Mouse (Mus musculus) heart, embryonic 15.5 days (tissue): ENCODE measurements at regions not wholly inside any gene's neighbourhood (a gene's known extent, or its start where the extent isn't known, plus 50 kb on each side); places are given as distances from the start of the nearest gene placed in this dataset.

Experiments used
- ATAC-seq: fragments of 200-750 bp; cut with Nextera tagmentation; replicated peaks from 2 replicates; pipeline ENCODE4 v1.8.0; 2017; ENCODE audit warnings: low read depth, moderate TSS enrichment; ENCODE audit not compliant: insufficient number of reproducible peaks, insufficient read depth, low FRiP score
- H3K27ac ChIP-seq: fragments of 300-500 bp; sonication (generic); 2 replicates; pipeline ENCODE4 v1.5.1; 2015; ENCODE audit warnings: mild to moderate bottlenecking, inconsistent platforms
- H3K27me3 ChIP-seq: fragments of 300-500 bp; sonication (generic); 2 replicates; pipeline ENCODE4 v1.6.1; 2015; ENCODE audit warnings: inconsistent platforms
- H3K36me3 ChIP-seq: fragments of 300-500 bp; sonication (generic); 2 replicates; pipeline ENCODE4 v1.6.1; 2015; ENCODE audit warnings: mild to moderate bottlenecking, inconsistent platforms
- H3K4me1 ChIP-seq: fragments of 300-500 bp; sonication (generic); replicated peaks from 2 replicates; pipeline ENCODE4 v1.6.1; 2015; ENCODE audit warnings: inconsistent platforms
- H3K4me2 ChIP-seq: fragments of 300-500 bp; sonication (generic); 2 replicates; pipeline ENCODE4 v1.6.1; 2015; ENCODE audit warnings: inconsistent platforms, mild to moderate bottlenecking, moderate library complexity
- H3K4me3 ChIP-seq: fragments of 300-500 bp; sonication (generic); 2 replicates; pipeline ENCODE4 v1.5.1; 2015; ENCODE audit warnings: mild to moderate bottlenecking, inconsistent platforms
- H3K9ac ChIP-seq: fragments of 300-500 bp; sonication (generic); 2 replicates; pipeline ENCODE4 v1.6.1; 2015; ENCODE audit warnings: mild to moderate bottlenecking, inconsistent platforms
- H3K9me3 ChIP-seq: fragments of 300-500 bp; sonication (generic); replicated peaks from 2 replicates; pipeline ENCODE4 v1.6.1; 2016; ENCODE audit warnings: inconsistent platforms
- WGBS: fragments of 180-500 bp; shearing (Covaris S2); methylation state at CpG from one replicate; pipeline ENCODE4 v1.1.7; 2015; ENCODE audit warnings: mixed read lengths; 5-methylcytosine and 5-hydroxymethylcytosine counted together

GRCm38 (mm10) chr16:24159336-24159735 lies 170.7 kb upstream of the Bcl6 start:
- Histone ChIP-seq H3K36me3 (no peaks in the 10 kb centered on the region), H3K4me2 (no peak overlapping the region), H3K9ac (no peak overlapping the region), H3K4me1 (no peaks in the 10 kb centered on the region), H3K9me3 (no peaks in the 10 kb centered on the region), H3K4me3 (no peak overlapping the region), H3K27me3 (no peaks in the 10 kb centered on the region), H3K27ac (no peak overlapping the region)
- 47% methylated on average over 2 of the region's 2 CpGs for WGBS
- no peak for ATAC-seq

- Histone ChIP-seq H3K9ac (no peak overlapping the region), H3K36me3 (no peaks in the 10 kb centered on the region), H3K9me3 (no peaks in the 10 kb centered on the region), H3K4me3 (no peak overlapping the region), H3K4me2 (no peak overlapping the region), H3K4me1 (no peaks in the 10 kb centered on the region), H3K27ac (no peak overlapping the region), H3K27me3 (no peaks in the 10 kb centered on the region)
- WGBS: 86% methylated on average over 2 of the region's 2 CpGs
- ATAC-seq: no peak
Measured at GRCm38 (mm10) chr16:24157753-24158152, 169.1 kb upstream of the Bcl6 start.

- H3K9ac ChIP-seq: no peak overlapping the region
- no peaks in the 10 kb centered on the region for H3K36me3 ChIP-seq
- H3K4me2 ChIP-seq: no peak overlapping the region
- no peak overlapping the region for H3K4me3 ChIP-seq
- H3K27me3 ChIP-seq: no peaks in the 10 kb centered on the region
- no peaks in the 10 kb centered on the region for H3K9me3 ChIP-seq
- ATAC-seq: no peak
- no peak overlapping the region for H3K27ac ChIP-seq
- H3K4me1 ChIP-seq: no peaks in the 10 kb centered on the region; the same call in 1 of the 2 replicates
- 61% methylated on average over 6 of the region's 6 CpGs for WGBS
Measured at GRCm38 (mm10) chr16:24156729-24157430, 168.2 kb upstream of the Bcl6 start.

GRCm38 (mm10) chr16:24154816-24155357 lies 166.2 kb upstream of the Bcl6 start:
- no peaks in the 10 kb centered on the region for H3K27me3 ChIP-seq
- 69% methylated on average over 4 of the region's 4 CpGs for WGBS
- H3K4me2 ChIP-seq: no peak overlapping the region
- no peak overlapping the region for H3K4me3 ChIP-seq
- H3K4me1 ChIP-seq: peaks cover 8% of the 10 kb centered on the region
- no peaks in the 10 kb centered on the region for H3K36me3 ChIP-seq
- no peak overlapping the region for H3K27ac ChIP-seq
- no peaks in the 10 kb centered on the region for H3K9me3 ChIP-seq
- no peak overlapping the region for H3K9ac ChIP-seq
- ATAC-seq: no peak

- Histone ChIP-seq H3K27ac (no peak overlapping the region), H3K9me3 (no peaks in the 10 kb centered on the region), H3K9ac (no peak overlapping the region), H3K4me3 (no peak overlapping the region), H3K4me1 (peaks cover 8% of the 10 kb centered on the region), H3K36me3 (no peaks in the 10 kb centered on the region), H3K27me3 (no peaks in the 10 kb centered on the region), H3K4me2 (no peak overlapping the region)
- no peak for ATAC-seq
- WGBS: 48% methylated on average over 1 of the region's 1 CpGs
Measured at GRCm38 (mm10) chr16:24153943-24154342, 165.3 kb upstream of the Bcl6 start.

- Histone ChIP-seq H3K9me3 (no peaks in the 10 kb centered on the region), H3K4me3 (no peak overlapping the region), H3K4me1 (peaks cover 8% of the 10 kb centered on the region), H3K9ac (no peak overlapping the region), H3K36me3 (no peaks in the 10 kb centered on the region), H3K27ac (no peak overlapping the region), H3K27me3 (no peaks in the 10 kb centered on the region), H3K4me2 (peak overlapping the region; percentile 13; the same call in 1 of the 2 replicates)
- ATAC-seq: no peak
- 33% methylated on average over 7 of the region's 7 CpGs for WGBS
Measured at GRCm38 (mm10) chr16:24151831-24152247, 163.2 kb upstream of the Bcl6 start.

GRCm38 (mm10) chr16:24151178-24151725 lies 162.6 kb upstream of the Bcl6 start:
- Histone ChIP-seq H3K4me2 (peak overlapping the region; percentile 13; the same call in 1 of the 2 replicates), H3K9me3 (no peaks in the 10 kb centered on the region), H3K36me3 (no peaks in the 10 kb centered on the region), H3K27ac (no peak overlapping the region), H3K27me3 (no peaks in the 10 kb centered on the region), H3K4me1 (peaks cover 8% of the 10 kb centered on the region), H3K9ac (no peak overlapping the region), H3K4me3 (no peak overlapping the region)
- WGBS: 15% methylated on average over 7 of the region's 7 CpGs
- ATAC-seq: no peak

- Histone ChIP-seq H3K4me2 (no peak overlapping the region), H3K36me3 (no peaks in the 10 kb centered on the region), H3K27ac (no peak overlapping the region), H3K9ac (no peak overlapping the region), H3K27me3 (no peaks in the 10 kb centered on the region), H3K4me3 (no peak overlapping the region), H3K9me3 (no peaks in the 10 kb centered on the region), H3K4me1 (peaks cover 8% of the 10 kb centered on the region)
- WGBS: 73% methylated on average over 2 of the region's 2 CpGs
- no peak for ATAC-seq
Measured at GRCm38 (mm10) chr16:24150512-24150911, 161.9 kb upstream of the Bcl6 start.

GRCm38 (mm10) chr16:24149441-24149840 lies 160.8 kb upstream of the Bcl6 start:
- H3K9me3 ChIP-seq: no peaks in the 10 kb centered on the region
- H3K4me3 ChIP-seq: no peak overlapping the region
- H3K9ac ChIP-seq: no peak overlapping the region
- 85% methylated on average over 4 of the region's 4 CpGs for WGBS
- no peak overlapping the region for H3K27ac ChIP-seq
- no peak overlapping the region for H3K4me2 ChIP-seq
- H3K4me1 ChIP-seq: peaks cover 8% of the 10 kb centered on the region
- H3K36me3 ChIP-seq: no peaks in the 10 kb centered on the region
- ATAC-seq: no peak
- no peaks in the 10 kb centered on the region for H3K27me3 ChIP-seq

- ATAC-seq: no peak
- no peak overlapping the region for H3K4me2 ChIP-seq
- no peaks in the 10 kb centered on the region for H3K4me1 ChIP-seq
- H3K4me3 ChIP-seq: no peak overlapping the region
- WGBS: 81% methylated on average over 3 of the region's 3 CpGs
- no peaks in the 10 kb centered on the region for H3K27me3 ChIP-seq
- no peaks in the 10 kb centered on the region for H3K36me3 ChIP-seq
- H3K27ac ChIP-seq: no peak overlapping the region
- H3K9ac ChIP-seq: no peak overlapping the region
- no peaks in the 10 kb centered on the region for H3K9me3 ChIP-seq
Measured at GRCm38 (mm10) chr16:24143894-24144293, 155.2 kb upstream of the Bcl6 start.

GRCm38 (mm10) chr16:24142915-24143541 lies 154.4 kb upstream of the Bcl6 start:
- H3K4me2 ChIP-seq: no peak overlapping the region
- ATAC-seq: no peak
- no peak overlapping the region for H3K9ac ChIP-seq
- H3K4me3 ChIP-seq: no peak overlapping the region
- no peaks in the 10 kb centered on the region for H3K9me3 ChIP-seq
- no peak overlapping the region for H3K27ac ChIP-seq
- 64% methylated on average over 5 of the region's 5 CpGs for WGBS
- no peaks in the 10 kb centered on the region for H3K27me3 ChIP-seq
- H3K36me3 ChIP-seq: no peaks in the 10 kb centered on the region
- no peaks in the 10 kb centered on the region for H3K4me1 ChIP-seq
